Mouse (Mus musculus) adrenal gland, postnatal 25 days (tissue): ENCODE data around the gene Smc2. TPM values are rescaled to one million over a fixed set of nuclear protein-coding genes. Genes with fewer than 3 reads are reported as not detected.
"Not testable (repeated sequence)": the region's sequence is repeated elsewhere in the genome, so short reads cannot be mapped to it uniquely, and the experiment has no call there.

ENCODE experiments used
- DNase-seq: peaks from one replicate; pipeline ENCODE4 v3.0.0; 2021; ENCODE audit warnings: mixed read lengths
- long read RNA-seq: library from polyadenylated mRNA; stranded (forward); transcript quantifications from one replicate; pipeline ENCODE4 v2.0.0, GENCODE M21; 2021
- total RNA-seq: library from RNA; stranded (reverse); gene quantifications from 2 replicates; pipeline ENCODE4 v1.2.3, GENCODE M21; 2021

The Smc2 gene
- total RNA-seq: 11.2 and 13.1 TPM in 2 replicates
- long read RNA-seq, partial matches to known transcripts: 10 of 10 reads
- long read RNA-seq, other reads (novel, unspliced or antisense): 0 of 10 reads

GRCm38 (mm10) chr4:52438886-52439664, at the start of gene Smc2:
TSS of gene Smc2 (plus strand) at chr4:52439243.
- DNase-seq: peak; percentile 93

DNA sequence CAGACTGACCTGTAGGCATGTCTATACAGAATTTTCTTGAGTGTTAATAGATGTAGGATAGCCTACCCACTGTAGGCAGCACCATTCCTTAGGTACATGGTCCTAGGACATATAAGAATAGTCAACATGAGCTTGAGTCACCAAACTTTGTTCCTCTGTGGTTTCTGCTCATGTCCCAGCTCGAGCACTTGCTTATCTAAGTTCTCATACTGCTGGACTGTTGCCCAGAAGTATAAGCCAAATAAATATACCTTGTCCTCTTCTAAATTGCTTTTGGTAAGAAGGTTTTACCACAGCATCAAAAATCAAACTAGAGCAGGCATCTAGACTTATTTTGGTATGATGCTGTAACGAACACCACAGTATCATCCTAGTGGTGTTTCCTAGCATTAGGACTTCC, 27.5 kb upstream of the Smc2 start:
- DNase-seq: no peak

GRCm38 (mm10) chr4:52423653-52424052, 15.4 kb upstream of the Smc2 start:
- DNase-seq: no peak

DNA sequence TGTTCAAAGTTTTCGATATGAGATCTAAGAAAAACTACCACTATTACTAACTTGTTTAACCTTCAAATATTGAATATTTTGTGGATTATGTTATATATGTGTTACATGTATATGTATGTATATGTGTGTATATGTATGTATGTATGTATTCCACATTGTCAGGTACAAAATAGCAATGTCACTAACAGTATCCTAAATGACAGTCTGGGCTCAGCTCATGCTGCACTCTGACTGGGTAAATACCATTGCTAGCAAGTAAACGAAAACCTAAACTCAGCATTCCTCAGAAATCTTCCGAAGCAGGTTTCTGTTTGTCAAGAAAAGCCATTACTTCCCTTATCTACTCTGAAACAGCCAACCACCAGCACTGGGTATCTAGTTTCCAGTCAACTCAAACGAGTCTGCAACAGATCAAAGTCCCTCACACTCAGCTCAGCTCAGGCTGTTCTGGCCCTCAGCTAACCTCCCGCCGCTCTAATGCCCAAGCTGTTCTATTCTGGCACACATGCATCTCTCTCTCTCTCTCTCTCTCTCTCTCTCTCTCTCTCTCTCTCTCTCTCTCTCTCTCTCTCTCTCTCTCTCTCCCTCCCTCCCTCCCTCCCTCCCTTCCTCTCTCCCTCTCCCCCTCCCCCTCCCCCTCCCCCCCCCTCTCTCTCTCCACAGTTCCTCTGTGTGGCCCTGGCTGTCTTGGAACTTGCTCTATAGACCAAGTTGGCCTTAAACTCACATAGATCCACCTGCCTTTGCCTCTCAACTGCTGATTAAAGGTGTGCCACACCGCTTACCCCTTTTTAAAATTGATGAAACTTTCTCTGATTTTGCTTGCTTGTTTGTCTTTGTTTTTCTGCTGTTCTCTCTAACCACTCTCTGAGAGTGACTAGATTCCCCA, 9.5 kb upstream of the Smc2 start:
- DNase-seq: peak; percentile 2

- DNase-seq: not testable (repeated sequence)
These were observed 3.5 kb upstream of the Smc2 start for GRCm38 (mm10) chr4:52435551-52435950.

DNA sequence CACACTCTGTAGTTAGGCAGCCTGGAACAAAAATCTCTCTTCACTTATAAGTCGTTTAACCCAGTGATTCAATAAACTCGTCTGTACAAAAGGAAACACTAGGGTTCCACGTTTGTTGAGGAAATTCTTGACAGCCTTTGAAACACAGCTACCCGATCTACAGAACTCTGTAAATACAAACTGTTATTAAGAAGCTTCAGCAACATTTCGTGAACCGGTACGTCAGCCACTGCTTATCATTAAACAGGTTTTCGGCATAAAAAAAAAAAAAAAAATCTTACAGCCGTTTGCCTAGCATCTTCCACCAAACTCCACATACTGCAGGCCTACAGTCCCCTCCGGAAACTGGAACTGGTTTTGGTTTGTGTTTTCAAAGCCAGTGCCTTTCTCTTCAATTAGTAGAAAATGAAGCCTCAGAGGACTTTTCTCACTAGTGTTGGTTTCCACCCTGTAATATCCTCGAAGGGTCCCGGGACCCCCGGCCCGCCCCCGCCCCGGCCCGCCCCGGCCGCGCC, 615 bp upstream of the Smc2 start:
- DNase-seq: no peak

- no peak for DNase-seq
These were observed 20.7 kb downstream of the Smc2 start for GRCm38 (mm10) chr4:52459726-52460125.

DNA sequence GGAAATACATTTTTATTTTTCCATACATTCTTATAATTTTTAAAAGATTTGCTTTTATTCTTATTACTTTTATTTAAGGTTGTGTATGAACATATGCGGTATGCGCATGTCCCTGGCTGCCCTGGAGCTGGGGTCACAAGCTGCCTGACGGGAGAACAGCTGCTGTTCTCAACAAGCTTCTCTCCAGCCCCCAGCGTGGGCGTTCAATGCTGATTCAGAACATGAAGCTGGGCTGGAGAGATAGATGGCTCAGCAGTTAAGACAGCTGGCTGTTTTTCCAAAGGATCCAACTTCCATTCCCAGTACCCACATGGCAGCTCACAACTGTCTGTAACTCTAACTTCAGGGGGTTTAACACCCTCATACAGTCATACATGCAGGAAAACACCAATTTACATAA, 22.3 kb downstream of the Smc2 start:
- no peak for DNase-seq

DNA sequence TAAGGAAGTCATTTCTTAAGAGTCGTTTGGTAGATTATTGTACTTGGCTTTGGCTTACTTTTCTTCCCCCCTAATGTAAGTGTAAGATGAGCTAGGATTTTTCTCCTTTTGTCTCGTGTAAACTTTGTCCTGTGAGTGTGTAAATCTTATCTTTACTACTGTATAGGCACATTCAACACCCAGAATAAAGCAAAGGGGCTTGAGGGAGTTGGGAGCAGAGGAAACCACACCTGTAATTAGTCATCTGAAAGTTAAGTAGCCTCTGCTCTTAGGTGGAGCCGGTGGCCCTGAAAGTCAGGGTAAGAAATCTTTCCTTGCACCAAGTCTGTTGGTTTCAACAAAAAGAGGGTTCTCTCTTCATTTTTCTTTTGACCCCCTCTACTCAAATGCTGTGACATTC, 34.4 kb downstream of the Smc2 start:
- no peak for DNase-seq

GRCm38 (mm10) chr4:52487486-52487885, 48.4 kb downstream of the Smc2 start:
- no peak for DNase-seq

DNA sequence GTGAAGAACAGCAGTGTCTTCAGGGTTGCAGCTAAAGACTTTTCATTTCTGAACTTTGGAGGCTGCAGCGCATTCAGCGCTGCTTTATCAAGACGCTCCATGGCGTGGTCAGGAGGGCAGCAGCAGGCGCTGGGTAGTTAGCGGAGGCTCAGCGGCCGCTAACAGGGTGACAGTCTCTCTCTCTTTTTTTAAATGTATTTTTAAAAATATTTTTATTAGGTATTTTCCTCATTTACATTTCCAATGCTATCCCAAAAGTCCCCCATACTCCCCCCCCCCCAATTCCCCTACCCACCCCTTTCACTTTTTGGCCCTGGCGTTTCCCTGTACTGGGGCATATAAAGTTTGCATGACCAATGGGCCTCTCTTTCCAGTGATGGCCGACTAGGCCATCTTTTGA, 58.1 kb downstream of the Smc2 start, which contains the start of gene Vma21-ps:
Gene Vma21-ps, minus strand, starts transcription at position 101 of the 400 bp plus-strand sequence.
- not testable (repeated sequence) for DNase-seq

GRCm38 (mm10) chr4:52517580-52517979, 78.5 kb downstream of the Smc2 start:
- DNase-seq: no peak

DNA sequence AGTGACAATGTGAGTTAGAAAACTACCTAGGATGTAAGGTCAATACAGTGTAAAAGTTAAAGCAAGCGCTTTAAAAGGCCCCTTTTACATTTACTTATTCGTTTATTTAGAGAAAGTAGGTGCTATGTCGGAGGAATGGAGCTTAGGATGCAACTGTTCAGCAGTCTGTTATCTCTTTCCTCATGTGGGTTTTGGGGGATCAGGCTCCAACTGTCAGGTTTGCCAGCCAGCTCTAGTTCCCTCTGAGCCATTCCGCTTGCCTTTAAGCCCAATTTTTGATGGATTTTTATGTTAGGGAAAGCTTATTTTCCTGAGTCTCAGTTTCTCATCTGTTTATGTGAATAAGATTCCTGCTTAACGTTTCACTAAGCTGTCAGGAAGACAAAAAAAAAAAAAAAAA, 80.3 kb downstream of the Smc2 start:
- no peak for DNase-seq

GRCm38 (mm10) chr4:52526464-52526863, 87.4 kb downstream of the Smc2 start:
- no peak for DNase-seq

DNA sequence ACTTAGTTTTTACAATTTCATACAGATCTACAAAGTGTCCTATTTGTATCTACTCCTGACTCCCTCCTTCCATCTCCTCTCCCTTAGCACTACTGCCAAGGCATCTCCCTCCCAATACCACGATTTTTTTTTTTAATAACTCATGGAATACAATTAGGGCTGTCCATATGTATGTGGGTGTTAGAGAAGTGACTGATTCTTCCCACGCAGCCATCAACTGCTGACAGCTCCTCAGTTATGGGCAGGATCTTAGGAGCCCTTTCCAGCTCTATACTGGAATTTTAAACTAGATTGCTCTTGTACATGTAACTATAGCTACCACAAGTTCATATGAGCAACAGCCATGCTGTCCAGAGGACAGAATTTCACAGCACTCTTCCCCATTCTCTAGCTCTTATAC, 91.6 kb downstream of the Smc2 start:
- DNase-seq: no peak

Other genes starting within 250 kb of the Smc2 start
- not detected in 2 replicates for gene Vma21-ps, start 58.0 kb downstream of the Smc2 start, total RNA-seq
- not detected in 2 replicates for gene Toporsl, start 157.0 kb downstream of the Smc2 start, total RNA-seq